Mouse (Mus musculus) bone marrow, adult 2 months (tissue): Measurements from ENCODE around the gene Nceh1.

ENCODE experiments used
- CTCF ChIP-seq: fragments of 200-500 bp; IDR thresholded peaks from 2 replicates; pipeline ENCODE4 v1.5.1; 2011; ENCODE audit warnings: low read length, control low read depth; ENCODE audit not compliant: control insufficient read depth, insufficient read depth
- POLR2A ChIP-seq: fragments of 200-500 bp; IDR thresholded peaks from 2 replicates; pipeline ENCODE4 v1.6.1; 2011; ENCODE audit warnings: low read depth, mild to moderate bottlenecking, control low read depth, low read length, borderline replicate concordance; ENCODE audit not compliant: control insufficient read depth

GRCm38 (mm10) chr3:27197816-27198215, 15.1 kb downstream of the Nceh1 start:
- TF ChIP-seq CTCF (no peak), POLR2A (no peak)
